In the genomic region with DNA sequence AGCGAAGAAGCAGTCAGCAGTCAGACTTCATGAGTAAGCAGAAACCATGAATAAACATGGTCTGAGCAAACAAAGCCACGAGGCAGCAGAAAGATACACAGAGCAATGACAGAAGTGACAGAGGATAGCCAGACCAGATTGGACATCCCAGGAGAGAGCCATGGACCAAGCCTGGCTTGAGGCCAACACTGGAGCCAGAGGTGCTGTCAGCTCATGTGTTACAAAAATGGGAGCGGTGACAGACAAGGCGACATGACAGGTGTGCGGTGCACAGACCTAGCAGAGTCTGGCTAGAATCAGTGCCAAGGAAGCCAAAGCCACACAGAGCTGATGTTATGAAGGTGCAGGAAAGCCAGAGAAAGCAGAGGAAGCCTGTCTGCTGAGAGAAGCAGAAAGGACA, we compare ENCODE assay signal across 12 mouse cellular contexts. TPM values are rescaled to one million over a fixed set of nuclear protein-coding genes. Genes with fewer than 3 reads are reported as not detected.
DNase-seq lines count a peak whose midpoint lies in the region; ATAC-seq and TF ChIP-seq lines count a peak whose summit lies in the region.
"Had no signal": no experiment of that assay in that cellular context is flagged by ENCODE, and none has a peak within 500 bp of the region (broad histone marks: within the 10 kb centered on the region; RNA-seq: fewer than 3 reads in every experiment).

No protein-coding gene starts in this region.

- TF ChIP-seq POLR2A in brain, embryonic 14.5 days (IDR thresholded peaks at IDR 0.05; ENCODE audit: borderline replicate concordance, extremely low read depth, insufficient read depth, insufficient read length, poor library complexity, severe bottlenecking): no peak
- no peak for TF ChIP-seq POLR2A in liver, adult 2 months (IDR thresholded peaks at IDR 0.05; ENCODE audit: extremely low read depth, insufficient read depth, low read length)
- no peak for TF ChIP-seq POLR2A in kidney, adult 2 months (IDR thresholded peaks at IDR 0.05; ENCODE audit: low read depth, low read length)

- no peaks in the 10 kb centered on the region for H3K36me3 ChIP-seq in forebrain, embryonic 15.5 days
- H3K36me3 ChIP-seq in forebrain, embryonic 11.5 days (ENCODE audit: control insufficient read depth, insufficient read depth, low read length): no peaks in the 10 kb centered on the region
- H3K36me3 ChIP-seq in lung, embryonic 16.5 days (ENCODE audit: control insufficient read depth, insufficient read depth, low read length): no peaks in the 10 kb centered on the region
- H3K36me3 ChIP-seq in liver, adult 2 months (ENCODE audit: control insufficient read depth, insufficient read depth, low read length): no peaks in the 10 kb centered on the region
- H3K36me3 ChIP-seq in kidney, adult 2 months (ENCODE audit: control insufficient read depth, insufficient read depth, low read length): no peaks in the 10 kb centered on the region
- H3K36me3 ChIP-seq: limb, embryonic 13.5 days; neural tube, embryonic 15.5 days had no signal

- DNase-seq in forebrain, embryonic 11.5 days (ENCODE audit: low spot score): no peak
- no peak for DNase-seq in lung, postnatal 36 days
- DNase-seq in brain, embryonic 14.5 days (ENCODE audit: low read depth): peak; percentile 52
- peak; percentile 95 for DNase-seq in liver, adult 2 months (ENCODE audit: extremely low read depth, low read depth, low spot score)
- no peak for DNase-seq in kidney, adult 2 months
- DNase-seq in ovary, adult 18-20 months (ENCODE audit: low spot score): no peak
- DNase-seq: cerebellum, adult 9-11 months had no signal

- H3K79me2 ChIP-seq in liver, adult 2 months (ENCODE audit: control insufficient read depth, insufficient read depth, low read length): no peaks in the 10 kb centered on the region

- H3K4me2 ChIP-seq in forebrain, embryonic 15.5 days (replicated peaks): no peak overlapping the region
- no peak overlapping the region for H3K4me2 ChIP-seq in forebrain, embryonic 11.5 days (ENCODE audit: low read depth, low read length, severe bottlenecking)
- H3K4me2 ChIP-seq in lung, embryonic 16.5 days (ENCODE audit: low read depth, low read length): no peak overlapping the region
- H3K4me2 ChIP-seq: limb, embryonic 13.5 days; neural tube, embryonic 15.5 days had no signal

- H3K27ac ChIP-seq in forebrain, embryonic 15.5 days (replicated peaks): peak overlapping the region; percentile 44
- H3K27ac ChIP-seq in forebrain, embryonic 11.5 days (ENCODE audit: low read depth, low read length): no peak overlapping the region
- H3K27ac ChIP-seq in lung, embryonic 16.5 days (ENCODE audit: low read length): no peak overlapping the region
- peak overlapping the region; percentile 14 for H3K27ac ChIP-seq in liver, adult 2 months (replicated peaks; ENCODE audit: insufficient read depth, low read depth, low read length)
- H3K27ac ChIP-seq in kidney, adult 2 months (ENCODE audit: insufficient read depth, low read depth, low read length): no peak overlapping the region
- H3K27ac ChIP-seq: kidney, postnatal 0 days; limb, embryonic 13.5 days; neural tube, embryonic 15.5 days had no signal

- no peak for TF ChIP-seq CTCF in brain, embryonic 14.5 days (IDR thresholded peaks at IDR 0.05; ENCODE audit: borderline replicate concordance, extremely low read depth, insufficient read depth, insufficient read length)
- no peak for TF ChIP-seq CTCF in liver, adult 2 months (IDR thresholded peaks at IDR 0.05; ENCODE audit: low read depth, low read length)
- no peak for TF ChIP-seq CTCF in kidney, adult 2 months (conservative IDR thresholded peaks at IDR 0.05; ENCODE audit: insufficient read depth, insufficient read length, low read depth, low read length)

- no peak overlapping the region for H3K9ac ChIP-seq in forebrain, embryonic 15.5 days (replicated peaks)
- H3K9ac ChIP-seq in forebrain, embryonic 11.5 days (ENCODE audit: low read length): no peak overlapping the region
- H3K9ac ChIP-seq in lung, embryonic 16.5 days (ENCODE audit: low read length): no peak overlapping the region
- peak overlapping the region; percentile 44 for H3K9ac ChIP-seq in liver, adult 2 months (ENCODE audit: low read depth, low read length)
- H3K9ac ChIP-seq: limb, embryonic 13.5 days; neural tube, embryonic 15.5 days had no signal

- no peaks in the 10 kb centered on the region for H3K9me3 ChIP-seq in forebrain, embryonic 15.5 days
- no peaks in the 10 kb centered on the region for H3K9me3 ChIP-seq in forebrain, embryonic 11.5 days (ENCODE audit: control insufficient read depth, low read length)
- no peaks in the 10 kb centered on the region for H3K9me3 ChIP-seq in lung, embryonic 16.5 days (ENCODE audit: control insufficient read depth, low read length)
- H3K9me3 ChIP-seq: limb, embryonic 13.5 days; neural tube, embryonic 15.5 days had no signal

- WGBS in forebrain, embryonic 15.5 days: 57% methylated on average over 5 of the region's 5 CpGs
- 90% methylated on average over 5 of the region's 5 CpGs for WGBS in forebrain, embryonic 11.5 days
- WGBS in lung, embryonic 16.5 days: 33% methylated on average over 5 of the region's 5 CpGs
- WGBS in liver, adult 2 months: 13% methylated on average over 5 of the region's 5 CpGs
- 75% methylated on average over 5 of the region's 5 CpGs for WGBS in kidney, adult 2 months

- 0 out of 2 replicates have a peak, but pooled peaks have one; percentile 68 for ATAC-seq in forebrain, embryonic 15.5 days (replicated peaks)
- ATAC-seq in forebrain, embryonic 11.5 days (replicated peaks; ENCODE audit: low FRiP score): no peak
- peak; percentile 71 for ATAC-seq in lung, embryonic 16.5 days (ENCODE audit: low read depth)

- H3K4me1 ChIP-seq in forebrain, embryonic 15.5 days: peaks cover 1% of the 10 kb centered on the region; the same call in 1 of the 2 replicates
- no peaks in the 10 kb centered on the region for H3K4me1 ChIP-seq in forebrain, embryonic 11.5 days (replicated peaks; ENCODE audit: control insufficient read depth, insufficient read depth, low read length)
- H3K4me1 ChIP-seq in lung, embryonic 16.5 days (replicated peaks; ENCODE audit: control insufficient read depth, insufficient read depth, low read length): peaks cover 8% of the 10 kb centered on the region; the same call in 1 of the 2 replicates
- peaks cover 4% of the 10 kb centered on the region for H3K4me1 ChIP-seq in liver, adult 2 months (ENCODE audit: control insufficient read depth, insufficient read depth, low read length)
- H3K4me1 ChIP-seq in kidney, adult 2 months (ENCODE audit: control insufficient read depth, insufficient read depth, low read length): no peaks in the 10 kb centered on the region
- H3K4me1 ChIP-seq: neural tube, embryonic 15.5 days had no signal

- no peak overlapping the region for H3K4me3 ChIP-seq in forebrain, embryonic 15.5 days
- no peak overlapping the region for H3K4me3 ChIP-seq in forebrain, embryonic 11.5 days (ENCODE audit: low read depth, low read length)
- H3K4me3 ChIP-seq in lung, embryonic 16.5 days (ENCODE audit: low read length): no peak overlapping the region
- H3K4me3 ChIP-seq in liver, adult 2 months (ENCODE audit: insufficient read depth, low read depth, low read length): no peak overlapping the region; the same call in 1 of the 2 replicates
- H3K4me3 ChIP-seq in kidney, adult 2 months (ENCODE audit: insufficient read depth, low read depth, low read length): no peak overlapping the region
- H3K4me3 ChIP-seq: limb, embryonic 13.5 days; neural tube, embryonic 15.5 days had no signal

- H3K27me3 ChIP-seq in forebrain, embryonic 15.5 days: peaks cover 10% of the 10 kb centered on the region; the same call in 1 of the 2 replicates
- peaks cover 10% of the 10 kb centered on the region for H3K27me3 ChIP-seq in forebrain, embryonic 11.5 days (ENCODE audit: control insufficient read depth, insufficient read depth, low read length)
- no peaks in the 10 kb centered on the region for H3K27me3 ChIP-seq in lung, embryonic 16.5 days (ENCODE audit: control insufficient read depth, insufficient read depth, low read depth, low read length)
- H3K27me3 ChIP-seq in liver, adult 2 months (ENCODE audit: control insufficient read depth, insufficient read depth, low read length): no peaks in the 10 kb centered on the region
- no peaks in the 10 kb centered on the region for H3K27me3 ChIP-seq in kidney, adult 2 months (replicated peaks; ENCODE audit: control insufficient read depth, insufficient read depth, low read length)
- H3K27me3 ChIP-seq: limb, embryonic 13.5 days; neural tube, embryonic 15.5 days had no signal

RNA-seq across cellular contexts. Expression of a gene that starts 35.3 kb away (rescaled TPM):
- polyA plus RNA-seq in forebrain, embryonic 15.5 days (2015; fragmentation: Nextera tagmentation; extraction: Ambion mirVana): 389 and 404 TPM in 2 replicates
- polyA plus RNA-seq in forebrain, embryonic 11.5 days (2014; fragmentation: Nextera tagmentation; extraction: Ambion mirVana): 476 and 477 TPM in 2 replicates
- 393 and 421 TPM in 2 replicates for polyA plus RNA-seq in lung, embryonic 16.5 days (2015; fragmentation: Nextera tagmentation; extraction: Ambion mirVana)
- 199 and 258 TPM in 2 replicates for polyA plus RNA-seq in brain, embryonic 14.5 days (2012; rRNA removed)
- 189 and 194 TPM in 2 replicates for total RNA-seq in liver, adult 2 months (2014; rRNA removed)
- polyA plus RNA-seq in liver, adult 2 months (2012; rRNA removed): 88.9 and 96.5 TPM in 2 replicates
- polyA plus RNA-seq in kidney, adult 2 months (2012; rRNA removed): 88.7 and 115 TPM in 2 replicates

RNA-seq across cellular contexts. Expression of a gene that starts 56.7 kb away (rescaled TPM):
- 90.0 and 91.4 TPM in 2 replicates for polyA plus RNA-seq in forebrain, embryonic 15.5 days (2015; fragmentation: Nextera tagmentation; extraction: Ambion mirVana)
- polyA plus RNA-seq in forebrain, embryonic 11.5 days (2014; fragmentation: Nextera tagmentation; extraction: Ambion mirVana): 102 and 117 TPM in 2 replicates
- 123 and 126 TPM in 2 replicates for polyA plus RNA-seq in lung, embryonic 16.5 days (2015; fragmentation: Nextera tagmentation; extraction: Ambion mirVana)
- polyA plus RNA-seq in brain, embryonic 14.5 days (2012; rRNA removed): 62.0 and 68.6 TPM in 2 replicates
- 79.1 and 82.7 TPM in 2 replicates for total RNA-seq in liver, adult 2 months (2014; rRNA removed)
- polyA plus RNA-seq in liver, adult 2 months (2012; rRNA removed): 20.3 and 20.9 TPM in 2 replicates
- polyA plus RNA-seq in kidney, adult 2 months (2012; rRNA removed): 37.1 and 37.4 TPM in 2 replicates

Comparison
In these comparisons a context has a peak if more than half of its experiments do, and no peak if none do; other contexts are left out.
1. H3K27ac ChIP-seq: peak in forebrain, embryonic 15.5 days (single experiment) and liver, adult 2 months (single experiment); none in forebrain, embryonic 11.5 days (single experiment), lung, embryonic 16.5 days (single experiment) and kidney, adult 2 months (single experiment).
2. DNase-seq: peak in brain, embryonic 14.5 days (single experiment) and liver, adult 2 months (single experiment); none in forebrain, embryonic 11.5 days (single experiment), lung, postnatal 36 days (single experiment), kidney, adult 2 months (single experiment) and ovary, adult 18-20 months (single experiment).